Mouse (Mus musculus): Measurements from ENCODE around the gene Prdm4. TPM values are rescaled to one million over a fixed set of nuclear protein-coding genes. Genes with fewer than 3 reads are reported as not detected.
A peak's percentile ranks its signal among the peaks of the same experiment; 100 is the strongest.

The Prdm4 gene
- total and polyA plus RNA-seq, 3 experiments, result 19.0 to 27.9 (median 23.2) TPM

- H3K4me2 ChIP-seq (ENCODE audit: insufficient read depth, low read depth, poor library complexity, severe bottlenecking), result peak overlapping the region; percentile 90
- in situ Hi-C loops (cut with MboI; ENCODE audit: low pct_ligation_motif_present, low pct_unique_long_range_greater_than_20kb, low sequenced_read_pairs), result no loop called here
- TF ChIP-seq CTCF (conservative IDR thresholded peaks at IDR 0.05 in 1 of 2, IDR thresholded peaks at IDR 0.05 in 1 of 2; ENCODE audit: low read depth in 2 of 2, low read length in 2 of 2) (no peak), PAX5 (IDR thresholded peaks at IDR 0.05; ENCODE audit: low read length) (no peak), E2F4 (IDR thresholded peaks at IDR 0.05; ENCODE audit: insufficient replicate concordance, low read depth, low read length) (no peak), POLR2AphosphoS2 (IDR thresholded peaks at IDR 0.05; ENCODE audit: low read depth, low read length) (no peak), ZC3H11A (IDR thresholded peaks at IDR 0.05; ENCODE audit: low read depth, low read length) (no peak), MYC (IDR thresholded peaks at IDR 0.05; ENCODE audit: low read depth, low read length) (no peak)
- H3K4me1 ChIP-seq (ENCODE audit: control insufficient read depth in 1 of 2, insufficient read depth in 2 of 2), result peaks cover 3 to 23% of the 10 kb centered on the region in 2 experiments
- dilution Hi-C loops (cut with MboI; ENCODE audit: extremely low pct_ligation_motif_present, extremely low pct_unique_long_range_greater_than_20kb, low sequenced_read_pairs), result no loop called here
- no peak overlapping the region for H3K27ac ChIP-seq (ENCODE audit: insufficient read depth, low read depth)
- H3K36me3 ChIP-seq (replicated peaks in 1 of 2; ENCODE audit: control insufficient read depth in 1 of 2, insufficient read depth in 1 of 2, low read length in 1 of 2), result peaks cover 23 to 33% of the 10 kb centered on the region in 2 experiments
- peak; percentile 52 for DNase-seq (ENCODE audit: extremely low read depth)
- peak overlapping the region; percentile 92 to 99 (median 97) for H3K4me3 ChIP-seq (replicated peaks in 1 of 3; ENCODE audit: low read depth in 2 of 3, low read length in 2 of 3, poor library complexity in 1 of 3)
- H3K9ac ChIP-seq (ENCODE audit: insufficient read depth, low read depth), result peak overlapping the region; percentile 87
- H3K9me3 ChIP-seq (replicated peaks; ENCODE audit: low read length), result peaks cover 5% of the 10 kb centered on the region
- peaks cover 25% of the 10 kb centered on the region for H3K79me2 ChIP-seq (replicated peaks; ENCODE audit: control insufficient read depth, extremely low read depth, insufficient read depth, poor library complexity, severe bottlenecking)
- no peaks in the 10 kb centered on the region for H3K27me3 ChIP-seq (replicated peaks)
These were observed 44.5 kb downstream of the Prdm4 start for GRCm38 (mm10) chr10:85872479-85872773.

GRCm38 (mm10) chr10:85871698-85872478 lies 45.1 kb downstream of the Prdm4 start:
- Histone ChIP-seq H3K27me3 (replicated peaks) (no peaks in the 10 kb centered on the region), H3K9me3 (replicated peaks; ENCODE audit: low read length) (peaks cover 5% of the 10 kb centered on the region), H3K9ac (ENCODE audit: insufficient read depth, low read depth) (peak overlapping the region; percentile 87), H3K4me3 (replicated peaks in 1 of 3; ENCODE audit: low read depth in 2 of 3, low read length in 2 of 3, poor library complexity in 1 of 3) (peak overlapping the region; percentile 92 to 99 (median 97)), H3K4me1 (ENCODE audit: control insufficient read depth in 1 of 2, insufficient read depth in 2 of 2) (peaks cover 3 to 23% of the 10 kb centered on the region in 2 experiments), H3K4me2 (ENCODE audit: insufficient read depth, low read depth, poor library complexity, severe bottlenecking) (peak overlapping the region; percentile 90), H3K79me2 (replicated peaks; ENCODE audit: control insufficient read depth, extremely low read depth, insufficient read depth, poor library complexity, severe bottlenecking) (peaks cover 25% of the 10 kb centered on the region), H3K36me3 (replicated peaks in 1 of 2; ENCODE audit: control insufficient read depth in 1 of 2, insufficient read depth in 1 of 2, low read length in 1 of 2) (peaks cover 21 to 27% of the 10 kb centered on the region in 2 experiments), H3K27ac (ENCODE audit: insufficient read depth, low read depth) (peak overlapping the region; percentile 62)
- peak; percentile 89 for DNase-seq (ENCODE audit: extremely low read depth)
- TF ChIP-seq UBTF (IDR thresholded peaks at IDR 0.05; ENCODE audit: low read depth, low read length), result peak; percentile 92; the same call in 1 of the 2 replicates
- peak; percentile 57; the same call in 1 of the 2 replicates for TF ChIP-seq KAT2A (IDR thresholded peaks at IDR 0.05; ENCODE audit: insufficient replicate concordance, low read length)
- no peak for TF ChIP-seq USF2 (conservative IDR thresholded peaks at IDR 0.05; ENCODE audit: low read depth, low read length)
- TF ChIP-seq MAZ (IDR thresholded peaks at IDR 0.05; ENCODE audit: low read depth, low read length), result peak; percentile 92
- peak; percentile 92 for TF ChIP-seq NRF1 (IDR thresholded peaks at IDR 0.05; ENCODE audit: low read depth, low read length)
- peak; percentile 84 for TF ChIP-seq MAX (IDR thresholded peaks at IDR 0.05; ENCODE audit: low read length)
- no peak for TF ChIP-seq BHLHE40 (IDR thresholded peaks at IDR 0.05; ENCODE audit: low read depth, low read length)
- peak; percentile 47; the same call in 1 of the 2 replicates for TF ChIP-seq TCF12 (IDR thresholded peaks at IDR 0.05; ENCODE audit: low read depth, low read length)
- TF ChIP-seq MXI1 (IDR thresholded peaks at IDR 0.05; ENCODE audit: low read depth, low read length), result peak; percentile 94
- TF ChIP-seq MYC (IDR thresholded peaks at IDR 0.05; ENCODE audit: low read depth, low read length), result peak; percentile 71
- TF ChIP-seq CHD2 (IDR thresholded peaks at IDR 0.05; ENCODE audit: low read length), result no peak
- peak; percentile 75 for TF ChIP-seq NELFE (IDR thresholded peaks at IDR 0.05; ENCODE audit: low read depth, low read length)
- TF ChIP-seq ZMIZ1 (IDR thresholded peaks at IDR 0.05; ENCODE audit: low read depth, low read length), result peak; percentile 40; the same call in 1 of the 2 replicates
- TF ChIP-seq POLR2AphosphoS2 (IDR thresholded peaks at IDR 0.05; ENCODE audit: low read depth, low read length), result no peak
- peak; percentile 74; the same call in 1 of the 2 replicates for TF ChIP-seq SIN3A (IDR thresholded peaks at IDR 0.05; ENCODE audit: low read length)
- 0 out of 2 replicates have a peak, but pooled peaks have one; percentile 17 for TF ChIP-seq IRF4 (IDR thresholded peaks at IDR 0.05; ENCODE audit: low read depth, low read length)
- peak; percentile 80 for TF ChIP-seq ELF1 (IDR thresholded peaks at IDR 0.05; ENCODE audit: low read depth, low read length)
- no peak for TF ChIP-seq JUN (IDR thresholded peaks at IDR 0.05; ENCODE audit: insufficient read depth, low read depth, low read length)
- peak; percentile 75; the same call in 1 of the 2 replicates for TF ChIP-seq POLR2A (IDR thresholded peaks at IDR 0.05; ENCODE audit: low read depth, low read length)
- peak; percentile 84 for TF ChIP-seq HCFC1 (IDR thresholded peaks at IDR 0.05; ENCODE audit: low read depth, low read length)
- 0 out of 2 replicates have a peak, but pooled peaks have one; percentile 18 for TF ChIP-seq TBP (conservative IDR thresholded peaks at IDR 0.05; ENCODE audit: low read depth, low read length)
- dilution Hi-C loops (cut with MboI; ENCODE audit: extremely low pct_ligation_motif_present, extremely low pct_unique_long_range_greater_than_20kb, low sequenced_read_pairs) (no loop called here), in situ Hi-C loops (cut with MboI; ENCODE audit: low pct_ligation_motif_present, low pct_unique_long_range_greater_than_20kb, low sequenced_read_pairs) (no loop called here)
